Mouse (Mus musculus) ovary, postnatal 14 days (tissue): ENCODE measurements at regions not wholly inside any gene's neighbourhood (a gene's known extent, or its start where the extent isn't known, plus 50 kb on each side); places are given as distances from the start of the nearest gene placed in this dataset.

ENCODE experiments used
- DNase-seq: peaks from one replicate; pipeline ENCODE4 v3.0.0; 2022; ENCODE audit warnings: low spot score

DNA sequence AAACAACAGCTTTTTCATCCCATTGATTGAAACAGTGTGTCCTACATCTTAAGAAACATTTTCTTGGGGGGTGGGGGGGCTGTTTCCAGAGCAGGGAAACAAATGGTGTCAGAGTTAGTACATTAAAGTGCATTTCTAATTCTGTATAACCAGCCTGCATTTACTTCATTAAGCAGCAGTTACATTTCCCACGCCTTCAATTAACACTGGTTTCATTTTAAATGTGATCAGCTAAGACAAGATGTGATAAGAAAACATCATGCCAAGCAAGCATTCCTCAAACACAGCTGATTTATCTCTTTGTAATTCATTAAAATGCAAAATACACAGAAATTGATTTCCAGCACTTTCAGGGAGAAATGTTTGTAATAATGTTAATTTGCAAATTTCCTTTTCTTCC is 122.0 kb downstream of the Olfr1505 start:
- no peak for DNase-seq

DNA sequence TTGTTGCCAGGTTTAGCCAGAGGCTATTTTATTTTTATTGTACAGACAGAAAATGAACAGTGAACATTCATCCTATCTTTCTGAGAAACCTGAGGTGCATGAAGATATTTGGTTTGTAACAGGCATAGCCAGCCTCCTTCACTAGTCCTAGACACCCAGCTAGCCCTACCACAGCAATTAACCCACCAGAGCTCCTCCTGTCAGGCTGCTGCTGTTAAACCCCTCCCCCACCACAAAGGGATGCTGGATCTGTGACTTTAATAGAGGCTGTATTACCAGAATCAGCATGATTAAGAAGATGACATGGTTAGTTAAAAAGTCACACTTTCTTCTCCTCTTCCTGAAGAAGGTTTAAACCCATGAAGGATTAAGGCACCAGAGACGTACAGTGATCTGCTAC is 122.5 kb downstream of the Olfr1505 start:
- no peak for DNase-seq

DNA sequence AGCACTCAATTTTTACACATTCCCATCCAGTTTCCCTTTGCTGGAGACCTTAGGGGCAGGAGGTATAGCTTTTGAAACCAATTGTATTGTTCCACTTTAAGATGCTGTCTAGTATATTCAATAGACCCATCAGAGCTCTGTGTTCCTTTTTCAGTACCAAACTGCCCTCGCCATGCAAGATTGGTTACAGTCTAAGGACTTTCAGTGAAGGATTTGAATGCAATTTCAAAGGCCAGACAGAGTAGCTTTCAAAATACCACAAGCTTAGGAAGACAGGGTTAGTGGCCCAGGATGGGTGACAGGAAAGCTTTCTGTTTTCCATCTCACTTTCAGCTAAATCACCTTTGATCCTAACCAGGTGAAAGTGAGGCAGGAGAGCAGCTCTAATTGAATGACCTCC is 123.4 kb downstream of the Olfr1505 start:
- DNase-seq: no peak

DNA sequence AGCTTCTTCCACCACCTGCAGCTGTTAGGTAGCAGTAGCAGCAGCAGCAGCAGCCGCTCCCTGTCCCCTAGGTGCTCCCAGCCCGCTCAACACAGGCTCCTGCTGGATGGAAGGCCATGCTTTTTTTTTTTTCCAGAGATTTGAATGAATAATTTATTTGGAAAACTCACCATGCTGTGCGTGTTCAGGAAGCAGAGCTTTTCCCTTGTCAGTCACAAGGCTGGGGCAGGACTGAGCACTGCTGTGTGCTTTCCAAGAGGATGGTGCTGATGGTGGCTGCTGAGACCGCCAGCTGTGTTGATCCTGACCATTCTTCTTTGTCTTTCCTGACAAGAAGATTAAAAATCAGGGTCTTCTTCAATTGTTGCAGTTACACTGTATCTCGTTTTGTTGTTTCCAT is 129.4 kb downstream of the Olfr1505 start:
- no peak for DNase-seq

DNA sequence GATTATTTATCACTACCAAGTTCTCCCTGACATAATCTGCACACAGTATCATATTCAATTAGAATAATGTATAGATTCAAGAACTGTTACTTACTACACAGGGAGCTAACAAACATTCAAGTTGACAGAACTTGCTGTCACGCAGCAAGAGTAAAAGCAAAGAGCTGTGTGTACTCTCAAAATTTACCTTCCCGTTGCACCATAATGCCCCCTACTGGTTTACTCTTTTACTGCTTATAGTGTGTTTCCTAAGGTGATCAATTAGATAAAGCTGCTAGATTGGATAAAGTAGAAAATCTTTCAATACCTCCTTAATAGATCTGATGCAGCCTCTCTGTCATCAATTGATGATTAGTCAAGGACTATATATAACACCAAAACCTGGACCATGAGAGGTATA is 132.1 kb downstream of the Olfr1505 start:
- DNase-seq: no peak

DNA sequence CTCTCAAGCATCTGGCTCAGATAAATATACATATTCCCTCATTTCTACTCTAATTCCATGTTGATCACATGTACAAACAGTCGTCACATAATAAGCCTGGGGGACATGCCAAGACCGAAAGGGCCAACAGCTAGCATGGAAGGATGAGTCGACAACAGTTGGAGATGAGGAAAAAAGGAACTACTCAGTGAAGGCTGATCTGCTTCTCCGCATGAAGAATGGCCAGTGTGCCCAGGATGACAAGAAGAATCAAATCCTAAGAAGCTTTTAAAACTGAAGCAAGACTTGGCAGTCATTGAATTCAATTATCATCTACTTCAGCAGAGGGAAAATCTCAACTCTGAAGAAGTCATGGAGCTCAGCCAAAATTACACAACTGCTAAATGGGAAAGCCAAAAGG is 138.7 kb downstream of the Olfr1505 start:
- DNase-seq: no peak

DNA sequence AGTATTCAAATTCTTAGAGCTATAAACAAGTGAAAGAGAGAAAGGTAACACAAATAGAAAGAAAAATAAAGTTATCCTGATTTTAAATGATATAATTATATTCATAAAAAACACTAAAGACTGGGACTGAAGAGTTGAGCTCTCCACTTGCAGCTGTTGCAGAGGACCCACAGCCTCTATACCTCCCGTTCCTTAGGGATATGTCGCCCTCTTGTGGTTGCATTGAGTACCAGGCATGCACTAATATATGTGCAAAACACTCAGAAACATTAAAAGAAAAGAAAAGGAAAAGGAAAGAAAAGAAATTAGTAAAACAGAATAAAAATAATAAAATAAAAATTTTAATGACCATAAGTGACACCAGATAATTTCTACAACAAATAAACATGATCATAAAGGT is 167.2 kb downstream of the Olfr1505 start:
- peak; percentile 5 for DNase-seq

DNA sequence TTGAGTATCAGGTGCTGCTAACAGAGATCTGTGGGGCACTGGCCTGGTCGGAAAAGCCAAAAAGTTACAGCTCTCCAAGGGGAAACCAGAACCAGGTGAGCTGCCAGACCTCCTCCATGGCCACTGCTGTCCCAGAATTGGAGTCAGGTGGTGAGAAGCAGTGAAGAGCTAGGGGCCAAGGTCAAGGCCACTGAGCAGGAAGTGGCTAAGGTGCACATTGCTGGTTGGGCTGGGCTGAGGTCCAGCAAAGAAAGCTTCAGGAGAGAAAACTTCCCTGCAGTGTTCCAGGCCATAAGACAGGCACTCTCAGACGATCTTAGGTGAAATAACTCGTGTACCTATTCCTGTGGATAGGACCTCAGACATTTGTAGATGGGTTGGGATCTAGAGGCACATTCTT is 171.4 kb downstream of the Olfr1505 start:
- no peak for DNase-seq

DNA sequence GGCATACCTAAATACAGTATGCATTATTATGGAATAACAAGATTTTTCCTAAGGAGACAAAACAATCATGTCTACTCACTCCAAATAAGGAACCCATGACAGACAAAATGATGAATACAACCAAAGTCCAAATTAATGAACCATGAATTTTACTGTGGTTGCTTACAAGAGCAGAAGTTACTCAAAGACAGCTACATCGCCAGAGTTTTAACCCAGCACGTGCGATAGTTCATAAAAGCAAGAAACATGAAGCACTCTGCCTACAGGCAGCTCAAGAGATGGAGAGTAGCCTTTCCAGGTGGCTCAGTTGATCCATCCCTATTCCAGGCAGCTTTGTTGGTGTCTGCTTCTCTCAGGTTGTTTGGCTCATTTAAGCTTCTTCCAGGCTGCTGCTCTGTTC is 176.8 kb downstream of the Olfr1505 start:
- no peak for DNase-seq

DNA sequence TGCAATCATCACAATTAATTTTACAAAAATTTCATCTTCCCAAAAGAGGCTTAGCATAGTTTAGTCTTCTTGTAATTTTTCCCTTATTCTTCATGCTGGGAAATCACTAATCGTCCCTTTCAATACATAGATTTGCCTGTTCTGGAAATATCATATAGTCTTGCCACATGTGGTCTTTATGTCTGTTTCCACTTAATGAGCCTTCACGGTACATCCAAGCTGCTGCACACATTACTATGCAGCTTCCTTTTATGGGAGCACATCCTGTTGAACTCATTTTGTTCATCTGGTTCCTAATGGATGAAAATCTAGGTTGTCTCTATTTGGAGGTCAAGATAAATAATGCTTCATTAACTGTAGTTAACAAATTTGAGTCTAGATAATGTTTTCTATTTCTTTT is 180.9 kb downstream of the Olfr1505 start:
- DNase-seq: no peak

DNA sequence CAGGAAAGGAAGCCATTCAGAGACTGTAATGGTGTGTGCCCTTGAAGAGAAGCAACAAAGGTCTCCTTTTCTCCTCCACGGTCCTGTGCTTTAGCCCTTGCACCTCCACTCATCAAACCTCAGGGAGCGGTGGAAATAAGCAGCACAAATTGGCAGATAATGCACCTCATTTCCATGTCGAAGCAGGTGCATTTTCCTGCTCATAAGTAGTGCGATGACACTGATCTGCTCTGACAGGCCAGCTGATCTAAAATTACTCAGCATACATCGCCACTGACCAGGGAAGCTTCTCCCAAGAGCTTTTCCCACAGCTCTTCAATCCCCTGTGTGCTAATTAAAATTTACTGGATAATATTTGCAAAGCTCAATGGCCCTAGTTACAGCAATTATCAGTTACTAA is 182.9 kb downstream of the Olfr1505 start:
- DNase-seq: no peak

DNA sequence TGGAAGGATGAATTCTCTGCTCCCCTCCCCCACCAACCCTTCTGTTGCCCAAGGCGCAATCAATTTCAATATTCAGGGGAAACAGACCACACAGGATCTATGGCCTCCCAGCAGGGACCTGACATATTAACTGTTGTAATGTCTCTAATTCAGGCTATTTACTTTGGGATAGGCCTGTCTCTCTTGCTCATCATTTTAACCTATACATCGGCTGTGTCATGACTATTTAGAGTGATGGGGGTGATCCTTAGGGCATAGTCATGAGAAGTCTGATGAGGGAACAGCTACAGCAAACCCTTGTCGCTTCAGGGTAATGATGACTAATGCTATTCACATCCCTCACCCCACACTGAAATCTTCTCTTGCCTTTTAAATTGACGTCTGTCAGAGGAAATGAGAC is 195.8 kb downstream of the Olfr1505 start:
- DNase-seq: no peak

DNA sequence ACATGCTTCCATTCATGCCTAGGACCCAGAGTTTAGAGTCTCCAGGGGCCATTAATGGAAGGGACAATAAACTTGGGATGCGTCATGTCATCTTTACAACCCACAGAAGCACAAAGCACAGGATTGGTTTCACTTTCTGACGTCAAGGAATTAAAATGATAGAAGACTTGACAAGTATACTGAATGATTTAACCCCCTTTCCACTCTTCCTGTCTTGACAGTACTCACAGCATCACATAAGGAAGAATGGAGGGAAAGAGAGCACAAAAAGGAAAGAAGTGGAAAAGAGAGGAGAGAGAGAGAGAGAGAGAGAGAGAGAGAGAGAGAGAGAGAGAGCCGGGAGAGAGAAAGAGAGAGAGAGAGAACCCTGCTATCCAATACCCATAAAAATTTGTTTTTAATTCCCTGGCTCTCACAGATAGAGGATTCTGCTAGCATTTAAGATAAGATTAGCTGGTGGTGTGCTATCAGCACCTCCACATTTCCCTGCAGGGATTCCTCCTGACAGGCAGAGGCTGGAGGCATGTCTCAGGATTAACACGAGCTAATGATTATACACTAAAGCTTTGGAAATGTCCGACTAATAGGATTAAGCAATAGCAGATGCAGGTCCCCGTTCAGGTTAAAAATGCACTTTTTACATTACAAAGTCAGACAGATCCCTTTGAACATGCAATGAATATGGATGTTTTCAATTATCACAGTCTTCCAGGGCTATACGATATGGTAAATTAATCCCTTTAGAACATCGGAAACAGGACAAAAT is 210.2 kb downstream of the Olfr1505 start:
- DNase-seq: no peak

DNA sequence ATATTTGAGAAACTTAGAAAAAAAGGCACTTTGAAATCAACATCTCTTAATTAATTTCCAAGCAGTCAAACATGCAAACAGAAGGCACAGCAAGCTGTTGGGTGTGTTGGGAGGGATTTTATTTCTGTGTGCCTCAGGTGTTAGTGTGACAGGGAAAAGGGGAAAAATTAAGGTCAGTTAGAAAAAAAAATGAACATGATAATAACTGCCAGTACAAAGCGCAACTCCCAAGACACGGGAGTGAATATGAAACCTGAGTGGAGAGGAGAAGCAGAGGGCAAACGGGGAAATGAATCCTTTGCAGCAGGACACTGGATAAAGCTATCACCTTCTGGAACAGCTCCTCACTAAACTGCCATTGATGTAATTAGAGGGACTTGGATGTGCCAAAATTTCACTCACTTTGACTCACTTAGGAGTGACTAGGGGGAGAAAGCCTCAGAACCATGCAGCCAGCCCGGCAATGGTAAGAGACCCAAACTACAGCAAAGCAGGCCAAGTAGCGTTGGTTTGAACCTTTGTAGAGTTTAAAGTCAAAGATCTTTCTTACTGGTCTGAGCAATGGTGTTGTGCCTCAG is 211.0 kb downstream of the Olfr1505 start:
- no peak for DNase-seq

DNA sequence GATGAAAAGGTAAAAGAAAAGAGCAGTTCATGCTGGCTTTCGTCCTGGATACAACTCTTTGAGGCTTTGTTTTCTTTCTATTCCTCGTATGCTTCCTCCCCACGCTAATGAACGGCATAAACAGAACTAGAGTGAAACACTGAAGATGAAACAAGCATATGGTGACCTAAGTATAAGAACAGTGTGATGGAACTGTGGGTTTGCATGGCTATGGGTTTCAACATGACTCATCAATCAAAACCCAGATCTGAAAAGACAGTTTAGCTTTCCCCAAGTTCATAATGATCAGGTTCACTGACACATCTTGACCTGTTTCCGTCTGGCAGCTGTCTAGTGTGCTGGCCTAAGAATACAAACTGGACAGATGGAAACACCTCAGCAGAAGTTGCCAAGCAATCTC is 211.7 kb downstream of the Olfr1505 start:
- no peak for DNase-seq

DNA sequence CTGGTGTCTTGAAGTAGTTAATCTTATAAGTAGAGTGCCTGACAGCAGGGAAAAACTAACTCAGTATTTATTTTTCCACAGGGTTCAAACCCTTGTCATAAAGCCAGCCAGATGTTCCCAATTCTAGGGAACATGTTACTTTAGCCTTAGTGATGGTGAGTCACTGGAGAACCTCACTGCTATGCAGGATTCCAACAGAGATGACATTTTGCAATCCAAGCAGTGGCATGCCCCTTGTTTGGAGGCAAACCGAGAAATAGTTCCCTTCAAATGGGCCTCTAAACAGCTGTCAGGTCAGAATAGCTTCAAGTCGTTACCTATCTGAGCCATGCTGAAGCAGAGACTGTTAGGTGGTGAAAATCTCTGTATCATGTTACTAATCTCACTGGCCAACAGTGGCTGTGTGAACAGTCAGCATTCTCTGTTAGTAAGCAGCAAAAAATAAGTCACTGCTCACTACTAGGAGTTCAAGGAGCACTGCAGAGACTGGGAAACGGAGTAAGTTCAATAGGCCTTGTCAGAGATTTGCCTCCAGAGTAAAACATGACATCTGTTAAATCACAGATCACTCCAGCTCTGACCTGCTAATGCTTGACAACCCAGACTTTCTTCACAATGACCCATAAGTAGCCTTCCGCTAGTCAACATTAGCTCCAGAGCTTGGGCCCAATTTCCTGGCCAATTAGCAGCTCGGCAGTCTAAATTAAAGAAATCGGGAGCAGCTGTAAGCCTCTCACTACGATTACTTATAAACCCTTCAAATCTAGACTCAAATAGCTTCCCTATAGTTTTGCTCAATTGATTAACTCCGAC is 215.3 kb downstream of the Olfr1505 start:
- no peak for DNase-seq

DNA sequence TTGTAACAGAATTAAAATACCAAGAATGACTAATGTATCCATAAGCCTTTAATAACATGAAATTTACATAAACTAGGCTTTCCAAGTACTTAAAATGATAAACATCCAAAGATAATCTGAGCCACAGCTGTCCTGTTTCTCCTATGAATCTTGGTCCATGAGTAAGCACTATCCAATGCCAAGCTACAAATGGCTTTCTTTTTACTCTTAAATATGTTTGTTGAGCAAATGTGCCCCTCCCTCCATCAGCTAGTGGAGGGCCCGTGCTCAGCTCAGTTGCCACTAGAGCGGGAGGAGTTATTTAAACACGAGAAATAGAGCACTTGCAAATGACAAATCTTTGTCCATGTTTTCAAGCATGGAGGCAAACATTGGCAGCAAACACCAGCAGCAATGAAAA is 247.9 kb downstream of the Olfr1505 start:
- no peak for DNase-seq

DNA sequence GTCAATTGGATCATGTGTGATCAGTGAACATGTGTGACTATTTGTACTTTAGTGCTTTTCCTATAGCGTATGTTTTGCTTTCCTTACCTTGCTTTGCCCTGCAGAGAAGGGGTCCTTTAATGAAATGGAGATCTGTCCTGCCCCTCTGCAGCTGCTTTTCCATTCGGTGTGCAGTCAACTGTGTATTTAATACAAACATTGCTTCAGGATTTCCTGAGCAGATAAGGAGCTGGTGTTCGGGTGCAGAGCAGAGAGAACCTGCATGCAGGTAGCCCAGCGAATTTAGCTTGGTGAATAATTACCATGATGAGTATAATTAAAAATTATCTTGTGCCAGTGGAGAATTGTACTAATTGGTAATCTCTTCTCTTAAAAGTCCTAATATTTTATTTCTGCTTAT is 249.4 kb downstream of the Olfr1505 start:
- DNase-seq: no peak

DNA sequence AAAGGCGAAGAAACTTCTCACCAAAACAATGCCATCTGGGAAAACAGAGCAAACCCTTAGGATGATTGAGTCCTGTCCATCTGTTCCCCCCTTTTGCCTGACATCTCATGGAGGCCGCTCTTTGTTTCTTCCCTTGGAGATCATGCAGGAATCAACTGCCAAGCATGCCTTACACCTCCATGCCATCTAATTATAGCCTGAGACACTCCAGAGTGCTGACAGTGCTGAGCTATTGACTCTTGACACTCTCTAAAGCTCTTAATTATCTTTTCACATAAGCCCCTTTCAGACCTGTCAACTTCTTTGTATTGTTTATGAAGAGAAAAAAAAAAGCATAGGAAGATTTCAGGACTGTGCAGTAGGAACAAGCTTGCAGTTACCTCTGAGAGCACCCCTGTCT is 252.4 kb downstream of the Olfr1505 start:
- no peak for DNase-seq

DNA sequence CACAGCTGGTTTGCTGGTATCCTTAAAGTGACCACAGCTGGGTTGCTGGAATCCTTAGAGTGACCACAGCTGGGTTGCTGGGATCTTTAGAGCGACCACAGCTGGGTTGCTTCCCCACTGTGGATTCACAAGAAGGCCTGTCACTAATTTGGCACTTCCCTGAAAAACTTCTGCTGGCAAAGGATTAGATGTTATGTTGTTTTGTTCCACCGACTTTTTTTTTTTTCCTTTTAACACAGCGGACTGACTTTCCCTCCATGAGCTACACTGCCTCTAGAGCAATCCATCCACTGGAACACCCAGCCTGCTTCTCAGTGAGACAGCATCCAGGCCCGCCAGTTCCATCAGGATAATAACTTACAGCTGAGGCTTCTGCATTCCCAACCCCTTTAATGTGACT is 266.9 kb downstream of the Olfr1505 start:
- DNase-seq: no peak

DNA sequence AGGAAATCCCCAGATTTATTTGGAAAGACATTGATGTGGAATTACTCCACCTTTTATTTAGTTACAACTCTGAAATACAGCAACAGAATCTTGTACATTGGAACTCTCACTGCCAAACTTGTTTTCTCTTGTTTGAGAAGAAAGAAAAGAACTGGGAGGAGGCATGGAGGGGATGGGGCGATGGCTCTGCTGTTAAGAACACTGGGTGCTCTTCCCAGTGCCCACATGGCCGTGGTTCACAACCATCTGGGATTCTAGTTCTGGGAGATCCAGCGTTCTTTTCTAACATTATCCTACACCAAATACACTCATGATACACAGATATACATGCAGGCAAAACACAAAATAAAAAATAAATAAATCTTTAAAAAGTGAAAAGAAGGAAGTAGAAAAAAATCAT is 267.6 kb downstream of the Olfr1505 start:
- DNase-seq: no peak

DNA sequence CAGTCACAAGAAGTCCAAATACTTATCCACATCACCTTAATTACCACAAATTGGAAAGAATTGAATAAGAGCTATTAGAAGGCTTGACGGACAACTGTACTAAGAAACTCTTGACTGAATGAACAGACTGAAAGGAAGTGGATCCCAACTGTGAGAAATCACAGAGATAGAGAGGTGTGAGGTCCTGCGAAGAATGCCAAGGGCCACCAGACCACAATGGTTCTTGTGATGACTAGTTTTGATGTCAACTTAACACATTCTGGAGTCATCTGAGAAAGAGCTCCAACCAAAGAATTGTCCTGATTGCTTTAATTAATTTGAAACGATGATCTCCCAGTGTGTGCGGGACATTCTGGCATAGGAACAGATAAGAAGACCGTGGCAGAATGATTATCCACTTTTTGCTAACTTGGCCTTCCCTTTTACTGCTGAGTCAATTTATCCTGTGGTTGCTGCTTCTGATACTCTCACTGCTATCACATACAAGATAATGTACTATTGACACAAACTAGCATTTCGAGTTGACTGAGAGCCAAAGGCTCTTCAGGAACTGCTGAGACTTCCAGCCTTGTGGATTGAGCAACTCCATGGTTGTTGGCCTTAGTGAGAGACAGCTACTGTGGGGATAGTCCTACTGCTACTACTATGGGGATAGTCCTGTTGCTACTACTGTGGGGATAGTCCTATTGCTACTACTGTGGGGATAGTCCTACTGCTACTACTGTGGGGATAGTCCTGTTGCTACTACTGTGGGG is 268.5 kb downstream of the Olfr1505 start:
- no peak for DNase-seq

DNA sequence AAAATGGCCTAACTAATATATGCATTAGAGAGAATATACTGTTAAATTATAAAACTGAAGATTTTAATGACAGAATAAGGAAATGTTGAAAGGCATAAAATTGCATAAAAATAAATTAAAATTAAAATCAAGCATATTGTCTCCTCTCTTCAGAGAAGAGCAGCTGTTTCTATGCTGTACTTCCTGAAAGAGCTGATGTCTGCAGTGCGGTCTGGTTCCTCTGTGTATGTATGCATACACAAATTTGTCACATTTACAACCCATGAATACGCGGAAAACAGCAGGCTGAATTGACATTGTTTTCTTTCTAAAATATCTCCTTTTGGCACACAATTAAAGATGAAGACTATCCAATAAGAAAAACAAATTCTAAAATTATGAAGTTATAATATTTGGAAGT is 278.5 kb downstream of the Olfr1505 start:
- DNase-seq: no peak
